Mouse (Mus musculus) heart, embryonic 15.5 days (tissue): ENCODE data around the gene Ptp4a2. TPM values are rescaled to one million over a fixed set of nuclear protein-coding genes. Genes with fewer than 3 reads are reported as not detected.

Source experiments
- ATAC-seq: fragments of 200-750 bp; cut with Nextera tagmentation; replicated peaks from 2 replicates; pipeline ENCODE4 v1.8.0; 2017; ENCODE audit warnings: low read depth, moderate TSS enrichment; ENCODE audit not compliant: insufficient number of reproducible peaks, insufficient read depth, low FRiP score
- H3K27ac ChIP-seq: fragments of 300-500 bp; sonication (generic); 2 replicates; pipeline ENCODE4 v1.5.1; 2015; ENCODE audit warnings: mild to moderate bottlenecking, inconsistent platforms
- H3K27me3 ChIP-seq: fragments of 300-500 bp; sonication (generic); 2 replicates; pipeline ENCODE4 v1.6.1; 2015; ENCODE audit warnings: inconsistent platforms
- H3K36me3 ChIP-seq: fragments of 300-500 bp; sonication (generic); 2 replicates; pipeline ENCODE4 v1.6.1; 2015; ENCODE audit warnings: mild to moderate bottlenecking, inconsistent platforms
- H3K4me1 ChIP-seq: fragments of 300-500 bp; sonication (generic); replicated peaks from 2 replicates; pipeline ENCODE4 v1.6.1; 2015; ENCODE audit warnings: inconsistent platforms
- H3K4me2 ChIP-seq: fragments of 300-500 bp; sonication (generic); 2 replicates; pipeline ENCODE4 v1.6.1; 2015; ENCODE audit warnings: inconsistent platforms, mild to moderate bottlenecking, moderate library complexity
- H3K4me3 ChIP-seq: fragments of 300-500 bp; sonication (generic); 2 replicates; pipeline ENCODE4 v1.5.1; 2015; ENCODE audit warnings: mild to moderate bottlenecking, inconsistent platforms
- H3K9ac ChIP-seq: fragments of 300-500 bp; sonication (generic); 2 replicates; pipeline ENCODE4 v1.6.1; 2015; ENCODE audit warnings: mild to moderate bottlenecking, inconsistent platforms
- H3K9me3 ChIP-seq: fragments of 300-500 bp; sonication (generic); replicated peaks from 2 replicates; pipeline ENCODE4 v1.6.1; 2016; ENCODE audit warnings: inconsistent platforms
- WGBS: fragments of 180-500 bp; shearing (Covaris S2); methylation state at CpG from one replicate; pipeline ENCODE4 v1.1.7; 2015; ENCODE audit warnings: mixed read lengths; 5-methylcytosine and 5-hydroxymethylcytosine counted together
- polyA plus RNA-seq: library from polyadenylated mRNA; unstranded; fragments of >200 nt; fragmentation: Nextera tagmentation; extraction: Ambion mirVana; gene quantifications from 2 replicates; pipeline ENCODE4 v1.2.1, GENCODE M21; 2015

The Ptp4a2 gene
- polyA plus RNA-seq, 1 experiment from 2014 or later: 442 TPM

DNA sequence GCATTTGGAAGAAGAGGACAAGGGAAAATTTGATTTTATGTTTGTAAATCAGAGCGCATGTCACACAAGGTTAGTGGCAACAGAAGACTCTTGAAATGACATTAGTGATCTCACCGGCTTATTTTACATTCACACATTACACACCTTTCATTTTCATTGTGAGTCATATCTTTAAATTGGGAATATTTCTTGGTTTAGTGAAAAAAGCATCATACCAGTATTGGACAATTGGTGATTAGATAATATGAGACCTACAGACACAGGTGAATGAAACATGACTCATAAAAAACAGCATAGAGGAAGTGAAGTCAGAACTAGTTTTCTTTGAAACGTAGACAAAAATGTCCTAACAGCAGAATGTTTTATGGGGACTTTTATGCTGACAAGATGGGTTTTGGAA is 16.6 kb downstream of the Ptp4a2 start:
- Histone ChIP-seq H3K9me3 (no peaks in the 10 kb centered on the region), H3K27me3 (no peaks in the 10 kb centered on the region), H3K4me3 (no peak overlapping the region), H3K4me1 (peaks cover 81% of the 10 kb centered on the region), H3K4me2 (peak overlapping the region; percentile 17), H3K36me3 (no peaks in the 10 kb centered on the region), H3K27ac (peak overlapping the region; percentile 64), H3K9ac (no peak overlapping the region)
- 58% methylated on average over 3 of the region's 3 CpGs for WGBS
- no peak for ATAC-seq

DNA sequence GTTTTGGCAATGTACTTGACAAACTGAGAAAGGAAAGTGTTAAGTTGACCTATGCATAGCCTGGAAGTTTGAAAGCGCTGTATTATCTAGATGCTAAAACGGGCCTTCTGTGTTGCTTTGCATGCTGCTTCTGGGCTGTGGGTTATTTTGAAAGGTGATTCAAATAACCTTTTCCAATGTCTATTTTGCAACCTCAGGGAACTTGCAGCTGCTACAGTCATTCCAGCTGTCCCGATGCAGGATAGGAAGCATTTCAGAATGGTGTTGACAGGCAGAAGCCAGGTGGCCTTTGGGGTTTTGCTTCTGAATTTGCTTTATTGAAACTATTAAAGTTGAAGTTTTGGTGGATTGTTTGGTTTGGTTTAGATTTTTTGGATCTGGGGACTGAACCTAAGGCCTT is 17.1 kb downstream of the Ptp4a2 start:
- Histone ChIP-seq H3K27me3 (no peaks in the 10 kb centered on the region), H3K9ac (no peak overlapping the region), H3K36me3 (no peaks in the 10 kb centered on the region), H3K4me3 (no peak overlapping the region), H3K4me2 (peak overlapping the region; percentile 17), H3K27ac (peak overlapping the region; percentile 64), H3K4me1 (peaks cover 81% of the 10 kb centered on the region), H3K9me3 (no peaks in the 10 kb centered on the region)
- 15% methylated on average over 3 of the region's 3 CpGs for WGBS
- ATAC-seq: no peak

DNA sequence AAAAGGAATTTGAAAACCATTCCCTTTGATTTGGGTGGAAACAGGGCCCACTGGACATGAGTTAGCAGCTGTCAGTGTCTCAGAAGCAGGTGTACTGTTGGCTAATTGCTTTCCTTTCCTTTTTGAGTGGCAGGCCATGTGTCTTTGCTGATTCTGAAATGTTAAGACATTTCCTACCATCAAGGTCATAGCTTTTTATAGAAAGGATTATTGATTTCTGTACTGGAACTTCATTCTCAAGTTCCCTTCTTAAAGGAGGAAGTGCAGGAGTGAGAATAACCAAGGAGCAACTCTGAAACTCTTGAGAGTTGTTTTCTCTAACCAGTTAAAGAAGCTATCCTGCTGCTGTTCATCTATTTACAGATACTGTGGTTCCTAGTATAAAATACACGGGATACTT is 18.8 kb downstream of the Ptp4a2 start:
- 50% methylated on average over 1 of the region's 1 CpGs for WGBS
- H3K4me1 ChIP-seq: peaks cover 81% of the 10 kb centered on the region
- H3K9ac ChIP-seq: no peak overlapping the region
- no peaks in the 10 kb centered on the region for H3K27me3 ChIP-seq
- no peak for ATAC-seq
- peak overlapping the region; percentile 10 for H3K27ac ChIP-seq
- H3K36me3 ChIP-seq: no peaks in the 10 kb centered on the region
- H3K4me3 ChIP-seq: no peak overlapping the region
- no peaks in the 10 kb centered on the region for H3K9me3 ChIP-seq
- no peak overlapping the region for H3K4me2 ChIP-seq

DNA sequence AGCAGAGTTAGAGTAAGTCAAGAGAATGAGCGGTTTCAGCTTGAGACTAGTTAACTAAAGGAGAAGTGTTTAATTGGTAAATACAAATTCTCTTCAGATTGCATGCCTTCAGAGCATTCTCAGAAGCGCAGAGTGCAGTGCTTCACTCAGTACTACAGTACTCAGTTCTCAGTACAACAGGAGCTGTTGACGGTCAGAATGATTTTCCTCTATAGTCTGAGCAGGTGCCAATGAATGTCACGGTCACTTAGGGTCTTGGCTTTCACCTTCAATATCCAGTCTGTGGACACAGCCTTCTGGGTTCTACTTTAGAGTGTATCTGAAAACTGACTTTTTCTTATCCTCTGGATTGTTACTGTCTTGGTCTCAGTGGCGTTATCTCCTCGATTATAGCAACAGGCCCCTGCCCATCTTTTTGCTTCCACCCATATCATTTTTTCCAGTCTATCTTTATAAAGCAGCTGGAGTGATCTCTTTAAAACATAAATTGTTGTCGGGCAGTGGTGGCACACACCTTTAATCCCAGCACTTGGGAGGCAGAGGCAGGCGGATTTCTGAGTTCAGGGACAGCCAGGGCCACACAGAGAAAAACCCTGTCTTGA is 19.4 kb downstream of the Ptp4a2 start:
- Histone ChIP-seq H3K36me3 (no peaks in the 10 kb centered on the region), H3K4me1 (peaks cover 83% of the 10 kb centered on the region), H3K9ac (no peak overlapping the region), H3K9me3 (no peaks in the 10 kb centered on the region), H3K27me3 (no peaks in the 10 kb centered on the region), H3K4me2 (no peak overlapping the region), H3K27ac (peak overlapping the region; percentile 10), H3K4me3 (no peak overlapping the region)
- WGBS: 78% methylated on average over 8 of the region's 8 CpGs
- ATAC-seq: no peak

DNA sequence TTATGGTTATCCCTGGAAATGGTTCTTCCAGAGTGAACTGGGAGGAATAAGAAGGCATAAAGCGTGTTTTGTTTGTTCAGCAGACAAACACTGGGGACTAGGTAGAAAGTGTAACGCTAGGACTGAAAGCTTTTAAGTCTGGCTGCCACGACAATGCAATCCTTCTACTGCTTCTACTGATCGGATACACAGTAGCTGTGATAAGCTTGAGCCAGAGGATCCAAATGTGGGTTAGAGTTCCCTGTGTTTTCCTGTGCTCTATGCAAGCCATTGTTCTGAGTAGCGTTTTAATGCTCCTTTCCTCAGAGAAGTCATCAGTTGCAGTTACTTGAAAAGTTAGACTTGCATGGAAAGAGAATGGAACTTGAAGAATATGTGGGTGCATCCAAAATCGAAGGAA is 23.6 kb downstream of the Ptp4a2 start:
- Histone ChIP-seq H3K9ac (no peak overlapping the region), H3K27ac (peak overlapping the region; percentile 64), H3K4me1 (peaks cover 51% of the 10 kb centered on the region), H3K27me3 (no peaks in the 10 kb centered on the region), H3K36me3 (no peaks in the 10 kb centered on the region), H3K9me3 (no peaks in the 10 kb centered on the region), H3K4me3 (no peak overlapping the region), H3K4me2 (0 out of 2 replicates have a peak overlapping the region, but pooled peaks have one; percentile 6)
- no peak for ATAC-seq
- WGBS: 33% methylated on average over 6 of the region's 6 CpGs

DNA sequence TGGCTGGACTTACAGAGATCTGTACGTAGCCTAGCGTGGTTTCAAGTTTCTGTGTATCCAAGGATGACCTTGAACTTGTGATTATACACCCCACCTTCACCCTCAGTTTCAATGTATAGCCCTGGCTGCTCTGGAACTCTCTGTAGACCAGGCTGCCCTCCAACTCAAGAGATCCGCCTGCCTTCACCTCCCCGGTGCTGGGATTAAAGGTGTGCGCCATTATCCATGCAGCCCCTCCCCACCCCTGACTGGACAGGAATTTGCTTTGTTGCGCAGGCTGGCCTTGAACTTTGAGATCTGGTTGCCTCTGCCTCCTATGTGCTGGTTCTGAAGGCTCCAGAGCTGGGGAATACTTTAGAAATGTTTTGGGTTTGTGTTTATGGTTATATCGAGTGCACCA is 24.3 kb downstream of the Ptp4a2 start:
- H3K4me3 ChIP-seq: no peak overlapping the region
- peak overlapping the region; percentile 49; the same call in 1 of the 2 replicates for H3K27ac ChIP-seq
- peaks cover 6% of the 10 kb centered on the region for H3K36me3 ChIP-seq
- ATAC-seq: no peak
- H3K9ac ChIP-seq: no peak overlapping the region
- H3K4me1 ChIP-seq: peaks cover 44% of the 10 kb centered on the region
- 87% methylated on average over 7 of the region's 7 CpGs for WGBS
- no peaks in the 10 kb centered on the region for H3K27me3 ChIP-seq
- H3K4me2 ChIP-seq: no peak overlapping the region
- no peaks in the 10 kb centered on the region for H3K9me3 ChIP-seq

DNA sequence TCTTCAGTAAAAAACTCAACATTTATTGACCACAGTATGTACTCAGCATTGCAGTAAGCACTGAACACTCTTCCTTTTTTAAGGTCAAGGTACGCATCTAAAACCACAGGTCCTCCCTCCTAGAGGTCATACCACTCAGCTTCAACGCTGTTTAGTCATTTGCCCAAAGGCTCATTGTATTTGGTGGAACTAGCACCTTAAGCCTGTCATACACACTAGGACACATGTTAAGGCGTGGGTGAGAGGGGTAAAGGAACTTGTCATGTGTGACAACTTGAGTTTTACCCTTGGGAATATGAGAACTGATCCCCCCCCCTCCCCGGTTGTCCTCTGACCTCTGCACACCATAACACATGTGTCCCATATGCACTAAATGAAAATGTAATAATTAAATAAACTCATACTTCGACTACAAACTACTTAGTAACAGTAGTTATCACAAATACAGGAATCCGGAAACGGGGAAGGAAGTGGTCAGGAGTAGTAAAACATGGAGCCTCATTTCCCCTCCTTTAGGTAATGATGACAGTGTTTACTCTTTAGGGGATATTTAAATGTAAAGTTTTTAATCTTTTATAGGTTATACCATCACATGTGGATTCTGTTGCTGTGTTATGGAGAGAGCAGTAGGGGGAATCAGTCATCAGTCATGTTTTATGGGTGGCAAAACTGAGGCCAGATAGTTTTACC is 29.0 kb downstream of the Ptp4a2 start:
- ATAC-seq: no peak
- WGBS: 89% methylated on average over 7 of the region's 7 CpGs
- Histone ChIP-seq H3K4me2 (no peak overlapping the region), H3K36me3 (peaks cover 46% of the 10 kb centered on the region), H3K4me3 (no peak overlapping the region), H3K9me3 (no peaks in the 10 kb centered on the region), H3K27me3 (no peaks in the 10 kb centered on the region), H3K27ac (no peak overlapping the region), H3K4me1 (peaks cover 4% of the 10 kb centered on the region), H3K9ac (no peak overlapping the region)

DNA sequence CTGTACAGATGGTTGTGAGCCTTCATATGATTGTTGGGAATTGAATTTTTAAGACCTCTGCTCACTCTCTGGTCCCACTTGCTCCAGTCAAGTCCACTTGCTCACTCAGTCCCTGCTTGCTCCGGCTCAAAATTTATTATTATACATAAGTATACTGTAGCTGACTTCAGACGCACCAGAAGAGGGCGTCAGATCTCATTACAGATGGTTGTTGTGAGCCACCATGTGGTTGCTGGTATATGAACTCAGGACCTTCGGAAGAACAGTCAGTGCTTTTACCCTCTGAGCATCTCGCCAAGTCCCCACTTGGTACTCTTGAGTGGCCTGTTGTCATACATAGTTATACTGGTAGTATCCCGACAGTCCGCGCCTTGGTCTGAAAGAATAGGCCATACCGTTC is 35.8 kb downstream of the Ptp4a2 start:
- peaks cover 80% of the 10 kb centered on the region for H3K36me3 ChIP-seq
- H3K4me2 ChIP-seq: no peak overlapping the region
- no peaks in the 10 kb centered on the region for H3K27me3 ChIP-seq
- WGBS: 86% methylated on average over 9 of the region's 9 CpGs
- ATAC-seq: no peak
- H3K4me1 ChIP-seq: no peaks in the 10 kb centered on the region
- H3K27ac ChIP-seq: no peak overlapping the region
- H3K4me3 ChIP-seq: no peak overlapping the region
- no peak overlapping the region for H3K9ac ChIP-seq
- no peaks in the 10 kb centered on the region for H3K9me3 ChIP-seq

DNA sequence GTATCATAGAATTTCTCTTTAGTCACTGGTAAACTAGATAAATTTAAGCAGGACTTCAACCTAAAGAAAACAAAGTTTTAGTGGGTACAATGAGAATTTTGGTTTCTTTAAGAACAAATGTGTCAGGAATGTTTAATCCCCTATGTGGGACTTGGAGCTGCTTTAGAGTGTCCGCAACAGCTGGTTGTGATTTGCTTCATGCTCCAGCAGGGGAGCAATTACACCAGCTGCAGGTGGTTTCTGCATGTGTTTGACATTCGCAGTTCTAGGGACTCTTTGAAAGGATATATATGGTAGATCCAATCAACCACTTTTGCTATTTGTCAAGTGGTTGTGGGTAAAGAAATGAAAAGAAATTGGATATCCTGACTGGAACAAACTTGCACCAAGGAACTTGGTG is 39.5 kb downstream of the Ptp4a2 start:
- H3K4me3 ChIP-seq: no peak overlapping the region
- H3K4me1 ChIP-seq: peaks cover 14% of the 10 kb centered on the region
- no peaks in the 10 kb centered on the region for H3K9me3 ChIP-seq
- no peak overlapping the region for H3K27ac ChIP-seq
- peaks cover 51% of the 10 kb centered on the region for H3K36me3 ChIP-seq
- no peak overlapping the region for H3K4me2 ChIP-seq
- no peaks in the 10 kb centered on the region for H3K27me3 ChIP-seq
- 90% methylated on average over 2 of the region's 2 CpGs for WGBS
- no peak for ATAC-seq
- H3K9ac ChIP-seq: no peak overlapping the region

DNA sequence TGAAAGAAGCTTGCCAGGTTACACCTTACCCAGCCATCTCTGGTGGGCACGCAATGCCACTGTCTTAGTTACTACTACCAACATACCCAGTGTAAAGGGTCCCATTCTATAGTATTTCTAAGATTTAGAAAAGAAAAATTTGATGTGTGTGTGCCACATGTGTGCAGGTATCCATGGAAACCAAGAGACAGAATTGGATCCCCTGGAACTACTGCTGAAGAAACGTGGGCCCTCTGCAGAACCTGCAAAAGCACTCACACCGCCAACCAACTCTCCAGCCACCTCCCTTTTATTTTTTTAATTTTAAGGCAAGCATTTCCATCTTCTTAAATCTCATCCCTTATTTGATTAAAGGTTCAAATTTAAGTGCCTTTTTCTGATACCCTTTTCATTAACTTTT is 40.8 kb downstream of the Ptp4a2 start:
- Histone ChIP-seq H3K36me3 (peaks cover 38% of the 10 kb centered on the region), H3K9me3 (no peaks in the 10 kb centered on the region), H3K27me3 (no peaks in the 10 kb centered on the region), H3K9ac (no peak overlapping the region), H3K4me3 (no peak overlapping the region), H3K4me1 (peaks cover 17% of the 10 kb centered on the region), H3K4me2 (no peak overlapping the region), H3K27ac (no peak overlapping the region)
- ATAC-seq: no peak
- WGBS: 81% methylated on average over 3 of the region's 3 CpGs

DNA sequence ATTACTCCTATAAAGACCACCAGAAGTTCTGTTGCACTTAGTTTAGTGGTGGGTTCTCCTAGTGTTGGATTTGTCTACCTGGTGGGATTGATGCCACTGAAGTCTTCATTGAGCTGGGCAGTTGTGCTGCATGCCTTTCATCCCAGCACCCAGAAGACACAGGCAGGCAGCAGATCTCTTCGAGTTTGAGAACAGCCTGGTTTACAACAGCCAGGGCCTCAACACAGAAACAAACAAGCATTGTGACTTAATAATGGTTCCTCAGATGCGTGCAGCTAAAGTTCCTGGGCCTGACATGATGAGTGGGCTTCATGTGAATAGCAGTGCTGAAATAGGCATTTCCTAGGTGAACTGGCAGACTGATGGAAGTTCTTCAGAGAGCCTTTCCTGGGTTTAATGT is 42.0 kb downstream of the Ptp4a2 start:
- Histone ChIP-seq H3K27me3 (no peaks in the 10 kb centered on the region), H3K27ac (no peak overlapping the region), H3K4me2 (no peak overlapping the region), H3K4me1 (peaks cover 17% of the 10 kb centered on the region), H3K9me3 (no peaks in the 10 kb centered on the region), H3K4me3 (no peak overlapping the region), H3K9ac (no peak overlapping the region), H3K36me3 (peaks cover 30% of the 10 kb centered on the region)
- no peak for ATAC-seq
- 85% methylated on average over 2 of the region's 2 CpGs for WGBS

DNA sequence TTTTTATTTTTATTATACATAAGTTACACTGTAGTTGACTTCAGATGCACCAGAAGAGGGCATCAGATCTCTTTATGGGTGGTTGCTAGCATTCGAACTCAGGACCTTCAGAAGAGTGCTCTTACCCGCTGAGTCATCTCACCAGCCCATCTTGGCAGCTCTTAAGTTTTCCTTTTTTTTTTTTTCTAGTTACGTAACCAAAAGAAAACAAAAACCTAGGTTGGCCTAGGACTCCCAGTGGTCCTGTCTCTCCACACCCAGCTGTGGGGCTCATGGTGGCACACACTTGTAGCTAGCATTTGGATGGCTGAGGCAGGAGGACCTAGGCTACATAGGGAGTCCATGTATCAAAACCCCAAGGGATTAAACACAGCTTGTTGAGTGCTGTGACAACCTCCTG is 43.0 kb downstream of the Ptp4a2 start:
- Histone ChIP-seq H3K9me3 (no peaks in the 10 kb centered on the region), H3K9ac (no peak overlapping the region), H3K4me1 (peaks cover 17% of the 10 kb centered on the region), H3K27me3 (no peaks in the 10 kb centered on the region), H3K4me2 (no peak overlapping the region), H3K4me3 (no peak overlapping the region), H3K27ac (no peak overlapping the region), H3K36me3 (peaks cover 21% of the 10 kb centered on the region; the same call in 1 of the 2 replicates)
- no peak for ATAC-seq
- 84% methylated on average over 3 of the region's 3 CpGs for WGBS
